9 mouse cellular contexts compared by ENCODE assay signal in the genomic region with DNA sequence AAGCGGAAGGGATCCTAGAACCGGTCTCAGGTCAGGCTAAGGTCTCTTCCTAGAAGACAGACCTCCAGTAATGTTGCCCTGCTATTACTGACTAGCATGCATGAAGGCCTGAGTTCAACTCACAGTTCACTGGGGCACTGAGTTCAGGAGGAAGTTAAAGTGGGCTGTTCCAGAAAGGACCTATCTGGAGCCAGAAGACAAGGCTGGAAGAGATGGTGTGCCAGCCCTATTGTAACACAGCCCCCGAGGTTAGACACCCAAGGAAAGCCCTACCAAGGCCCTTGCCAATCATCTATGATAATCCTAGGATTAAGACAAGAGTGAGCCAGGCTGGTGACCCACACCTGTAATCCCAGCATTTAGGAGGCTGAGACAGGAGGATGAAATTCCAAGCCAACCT. TPM values are rescaled to one million over a fixed set of nuclear protein-coding genes. Genes with fewer than 3 reads are reported as not detected.
DNase-seq lines count a peak whose midpoint lies in the region; ATAC-seq and TF ChIP-seq lines count a peak whose summit lies in the region.
"Had no signal": no experiment of that assay in that cellular context is flagged by ENCODE, and none has a peak within 500 bp of the region (broad histone marks: within the 10 kb centered on the region; RNA-seq: fewer than 3 reads in every experiment).

No protein-coding gene starts in this region.

- H3K36me3 ChIP-seq in embryonic facial prominence, embryonic 13.5 days = no peaks in the 10 kb centered on the region
- no peaks in the 10 kb centered on the region for H3K36me3 ChIP-seq in hindbrain, postnatal 0 days (ENCODE audit: insufficient read depth, low read length)
- no peaks in the 10 kb centered on the region for H3K36me3 ChIP-seq in neural tube, embryonic 12.5 days

- intact Hi-C loops in left cerebral cortex, adult 2 months (cut with DNase I) = no loop called here
- intact Hi-C loops in left cerebral cortex, postnatal 25 days (cut with DNase I) = no loop called here

- H3K9me3 ChIP-seq in embryonic facial prominence, embryonic 13.5 days = no peaks in the 10 kb centered on the region
- no peaks in the 10 kb centered on the region for H3K9me3 ChIP-seq in hindbrain, postnatal 0 days (ENCODE audit: low read length)
- H3K9me3 ChIP-seq in neural tube, embryonic 12.5 days = no peaks in the 10 kb centered on the region

- H3K27me3 ChIP-seq in embryonic facial prominence, embryonic 13.5 days = peaks cover 30% of the 10 kb centered on the region
- peaks cover 27% of the 10 kb centered on the region for H3K27me3 ChIP-seq in hindbrain, postnatal 0 days (ENCODE audit: insufficient read depth, low read length)
- H3K27me3 ChIP-seq in neural tube, embryonic 12.5 days (replicated peaks) = peaks cover 41% of the 10 kb centered on the region

- H3K27ac ChIP-seq in left cerebral cortex, adult 2 months = no peak overlapping the region; the same call in 1 of the 2 replicates
- no peak overlapping the region for H3K27ac ChIP-seq in embryonic facial prominence, embryonic 13.5 days
- no peak overlapping the region for H3K27ac ChIP-seq in hindbrain, postnatal 0 days
- H3K27ac ChIP-seq in neural tube, embryonic 12.5 days = no peak overlapping the region

- no peak for TF ChIP-seq CTCF in left cerebral cortex, adult 2 months (IDR thresholded peaks at IDR 0.05)
- no peak for TF ChIP-seq CTCF in hindbrain, postnatal 0 days (IDR thresholded peaks at IDR 0.05; ENCODE audit: low read depth)

- H3K4me1 ChIP-seq in embryonic facial prominence, embryonic 13.5 days = peaks cover 12% of the 10 kb centered on the region
- H3K4me1 ChIP-seq in hindbrain, postnatal 0 days (ENCODE audit: insufficient read depth, low read length) = peaks cover 3% of the 10 kb centered on the region; the same call in 1 of the 2 replicates
- peaks cover 7% of the 10 kb centered on the region for H3K4me1 ChIP-seq in neural tube, embryonic 12.5 days

- WGBS in embryonic facial prominence, embryonic 13.5 days = 54% methylated on average over 3 of the region's 3 CpGs
- 58% methylated on average over 3 of the region's 3 CpGs for WGBS in hindbrain, postnatal 0 days
- 59% methylated on average over 3 of the region's 3 CpGs for WGBS in neural tube, embryonic 12.5 days

- ATAC-seq in embryonic facial prominence, embryonic 13.5 days (ENCODE audit: insufficient number of reproducible peaks, insufficient read depth, low FRiP score, low TSS enrichment, low read depth) = no peak
- ATAC-seq in hindbrain, postnatal 0 days = no peak
- no peak for ATAC-seq in neural tube, embryonic 12.5 days (ENCODE audit: low FRiP score, low read depth)

- DNase-seq in left cerebral cortex, adult 2 months (ENCODE audit: extremely low spot score in 1 of 2, low spot score in 2 of 2) = no peak
- DNase-seq in left cerebral cortex, postnatal 25 days (ENCODE audit: low spot score in 2 of 2) = no peak
- no peak for DNase-seq in hindbrain, postnatal 0 days (ENCODE audit: low spot score)
- DNase-seq in cerebellum, postnatal 10 days = no peak
- DNase-seq in embryo, embryonic 10 days (ENCODE audit: low spot score) = no peak
- DNase-seq: cerebellum, postnatal 14 days had no signal

- no peak overlapping the region for H3K9ac ChIP-seq in embryonic facial prominence, embryonic 13.5 days
- H3K9ac ChIP-seq in hindbrain, postnatal 0 days (replicated peaks; ENCODE audit: low read length) = no peak overlapping the region
- no peak overlapping the region for H3K9ac ChIP-seq in neural tube, embryonic 12.5 days

- peak overlapping the region; percentile 98 for H3K4me2 ChIP-seq in embryonic facial prominence, embryonic 13.5 days
- H3K4me2 ChIP-seq in hindbrain, postnatal 0 days (ENCODE audit: low read depth, low read length) = peak overlapping the region; percentile 92
- H3K4me2 ChIP-seq in neural tube, embryonic 12.5 days (replicated peaks) = peak overlapping the region; percentile 84

- H3K4me3 ChIP-seq in left cerebral cortex, adult 2 months = peak overlapping the region; percentile 63; the same call in 1 of the 2 replicates
- H3K4me3 ChIP-seq in embryonic facial prominence, embryonic 13.5 days = peak overlapping the region; percentile 62
- peak overlapping the region; percentile 45 for H3K4me3 ChIP-seq in hindbrain, postnatal 0 days (ENCODE audit: low read length)
- H3K4me3 ChIP-seq in neural tube, embryonic 12.5 days = no peak overlapping the region; the same call in 1 of the 2 replicates

RNA-seq across cellular contexts. Expression of gene Kcnk6, which starts 0.8 kb away (rescaled TPM):
- 1 to 10 TPM; 2.9 to 3.3 TPM for total RNA-seq in left cerebral cortex, adult 2 months (2021)
- 1 to 10 TPM; 2.2 to 3.2 TPM for total RNA-seq in left cerebral cortex, postnatal 25 days (2021)
- polyA plus RNA-seq in embryonic facial prominence, embryonic 13.5 days (2015; fragmentation: Nextera tagmentation; extraction: Ambion mirVana) = 1.4 and 1.8 TPM in 2 replicates
- 5.2 and 6.1 TPM in 2 replicates for total RNA-seq in hindbrain, postnatal 0 days (2014; rRNA removed)
- polyA plus RNA-seq in hindbrain, postnatal 0 days (2015; fragmentation: Nextera tagmentation; extraction: Ambion mirVana) = 0.92 and 1.5 TPM in 2 replicates
- polyA plus RNA-seq in neural tube, embryonic 12.5 days (2016; fragmentation: Nextera tagmentation; extraction: Ambion mirVana) = 0.39 and 0.66 TPM in 2 replicates

RNA-seq across cellular contexts. Expression of gene Yif1b, which starts 6.6 kb away (rescaled TPM):
- total RNA-seq in left cerebral cortex, adult 2 months (2021) = 10 to 100 TPM; 44.3 to 47.2 TPM
- total RNA-seq in left cerebral cortex, postnatal 25 days (2021) = 10 to 100 TPM; 48.5 to 52.0 TPM
- 110 and 111 TPM in 2 replicates for polyA plus RNA-seq in embryonic facial prominence, embryonic 13.5 days (2015; fragmentation: Nextera tagmentation; extraction: Ambion mirVana)
- total RNA-seq in hindbrain, postnatal 0 days (2014; rRNA removed) = 125 and 131 TPM in 2 replicates
- polyA plus RNA-seq in hindbrain, postnatal 0 days (2015; fragmentation: Nextera tagmentation; extraction: Ambion mirVana) = 122 and 130 TPM in 2 replicates
- polyA plus RNA-seq in neural tube, embryonic 12.5 days (2016; fragmentation: Nextera tagmentation; extraction: Ambion mirVana) = 80.2 and 82.0 TPM in 2 replicates

RNA-seq across cellular contexts. Expression of gene 2200002D01Rik, which starts 16.7 kb away (rescaled TPM):
- total RNA-seq in left cerebral cortex, adult 2 months (2021) = under 1 TPM in 1 of 2 experiments, not detected in 1; 0.32 TPM
- not detected for total RNA-seq in left cerebral cortex, postnatal 25 days (2021)
- 2.2 and 4.4 TPM in 2 replicates for polyA plus RNA-seq in embryonic facial prominence, embryonic 13.5 days (2015; fragmentation: Nextera tagmentation; extraction: Ambion mirVana)
- not detected in 2 replicates for total RNA-seq in hindbrain, postnatal 0 days (2014; rRNA removed)
- polyA plus RNA-seq in hindbrain, postnatal 0 days (2015; fragmentation: Nextera tagmentation; extraction: Ambion mirVana) = 0.91 and 1.4 TPM in 2 replicates
- 1.6 and 1.7 TPM in 2 replicates for polyA plus RNA-seq in neural tube, embryonic 12.5 days (2016; fragmentation: Nextera tagmentation; extraction: Ambion mirVana)
- total RNA-seq: monocyte, adult 5-6 weeks had no signal

RNA-seq across cellular contexts. Expression of gene Catsperg1, which starts 17.7 kb away (rescaled TPM):
- total RNA-seq in left cerebral cortex, adult 2 months (2021) = 1 to 10 TPM; 1.3 TPM
- under 1 TPM; 0.76 to 0.99 TPM for total RNA-seq in left cerebral cortex, postnatal 25 days (2021)
- 0.72 and 0.74 TPM in 2 replicates for polyA plus RNA-seq in embryonic facial prominence, embryonic 13.5 days (2015; fragmentation: Nextera tagmentation; extraction: Ambion mirVana)
- total RNA-seq in hindbrain, postnatal 0 days (2014; rRNA removed) = 1.8 and 2.4 TPM in 2 replicates
- polyA plus RNA-seq in hindbrain, postnatal 0 days (2015; fragmentation: Nextera tagmentation; extraction: Ambion mirVana) = 0.95 and 1.9 TPM in 2 replicates
- polyA plus RNA-seq in neural tube, embryonic 12.5 days (2016; fragmentation: Nextera tagmentation; extraction: Ambion mirVana) = 1.1 and 1.8 TPM in 2 replicates
- total RNA-seq: monocyte, adult 5-6 weeks had no signal

RNA-seq across cellular contexts. Expression of gene Spint2, which starts 50.2 kb away (rescaled TPM):
- 10 to 100 TPM; 26.4 to 27.8 TPM for total RNA-seq in left cerebral cortex, adult 2 months (2021)
- 10 to 100 TPM; 21.1 to 24.4 TPM for total RNA-seq in left cerebral cortex, postnatal 25 days (2021)
- 118 and 127 TPM in 2 replicates for polyA plus RNA-seq in embryonic facial prominence, embryonic 13.5 days (2015; fragmentation: Nextera tagmentation; extraction: Ambion mirVana)
- total RNA-seq in hindbrain, postnatal 0 days (2014; rRNA removed) = 33.4 and 38.6 TPM in 2 replicates
- polyA plus RNA-seq in hindbrain, postnatal 0 days (2015; fragmentation: Nextera tagmentation; extraction: Ambion mirVana) = 123 and 133 TPM in 2 replicates
- polyA plus RNA-seq in neural tube, embryonic 12.5 days (2016; fragmentation: Nextera tagmentation; extraction: Ambion mirVana) = 23.5 and 23.9 TPM in 2 replicates
